Mouse (Mus musculus): ENCODE data around the gene Igf1r.

GRCm38 (mm10) chr7:68245681-68246080 lies 293.1 kb downstream of the Igf1r start:
- no peak for TF ChIP-seq CTCF (IDR thresholded peaks at IDR 0.05; ENCODE audit: low read depth, low read length)
- TF ChIP-seq TAL1 (conservative IDR thresholded peaks at IDR 0.05; ENCODE audit: low read depth, low read length): no peak
